Mouse (Mus musculus) C2C12 (cell line): ENCODE measurements around the gene Vkorc1l1.

Source experiments
- CEBPB ChIP-seq: IDR thresholded peaks from one replicate; pipeline ENCODE4 v1.6.1; 2011; ENCODE audit warnings: low read depth, mild to moderate bottlenecking, control low read depth, moderate library complexity
- CTCF ChIP-seq: IDR thresholded peaks from one replicate; pipeline ENCODE4 v1.5.1; 2011; ENCODE audit not compliant: control insufficient read depth, insufficient read depth, insufficient read length
- FOSL1 ChIP-seq: IDR thresholded peaks from one replicate; pipeline ENCODE4 v1.8.0; 2011; ENCODE audit warnings: mild to moderate bottlenecking, low read length; ENCODE audit not compliant: poor library complexity, insufficient read depth, severe bottlenecking
- MAX ChIP-seq: IDR thresholded peaks from one replicate; pipeline ENCODE4 v1.6.1; 2011; ENCODE audit warnings: mild to moderate bottlenecking, control low read depth
- MYOD1 ChIP-seq: IDR thresholded peaks from one replicate; pipeline ENCODE4 v1.6.1; 2011; ENCODE audit warnings: low read depth; ENCODE audit not compliant: control insufficient read depth, insufficient read length
- MYOG ChIP-seq: IDR thresholded peaks from one replicate; pipeline ENCODE4 v1.6.1; 2011; ENCODE audit not compliant: control insufficient read depth, insufficient read length; ENCODE audit errors: extremely low read depth
- USF1 ChIP-seq: IDR thresholded peaks from one replicate; pipeline ENCODE4 v1.6.1; 2011; ENCODE audit warnings: low read depth, mild to moderate bottlenecking, control low read depth, moderate library complexity

GRCm38 (mm10) chr5:130015104-130015503 is 73.3 kb downstream of the Vkorc1l1 start:
- TF ChIP-seq CTCF, result no peak
- TF ChIP-seq USF1, result no peak
- no peak for TF ChIP-seq MYOD1
- no peak for TF ChIP-seq CEBPB
- no peak for TF ChIP-seq MYOG
- TF ChIP-seq MAX, result no peak
- no peak for TF ChIP-seq FOSL1
